Mouse (Mus musculus): ENCODE measurements around the gene Znhit6.

The Znhit6 gene

GRCm38 (mm10) chr3:145605437-145606123 lies 29.6 kb downstream of the Znhit6 start:
- DNase-seq (ENCODE audit: low spot score in 2 of 2): no peak

GRCm38 (mm10) chr3:145608320-145608719 lies 32.3 kb downstream of the Znhit6 start:
- no peak for DNase-seq (ENCODE audit: low spot score in 2 of 2)

- DNase-seq (ENCODE audit: low spot score in 2 of 2): no peak
Measured at GRCm38 (mm10) chr3:145612662-145613061, 36.7 kb downstream of the Znhit6 start.

GRCm38 (mm10) chr3:145613234-145613633 lies 37.2 kb downstream of the Znhit6 start:
- DNase-seq (ENCODE audit: low spot score in 2 of 2): no peak

GRCm38 (mm10) chr3:145614362-145615115 lies 38.5 kb downstream of the Znhit6 start:
- DNase-seq (ENCODE audit: low spot score in 2 of 2): no peak

GRCm38 (mm10) chr3:145618299-145618698 lies 42.3 kb downstream of the Znhit6 start:
- DNase-seq (ENCODE audit: low spot score in 2 of 2): no peak

GRCm38 (mm10) chr3:145619621-145620365 lies 43.8 kb downstream of the Znhit6 start:
- no peak for DNase-seq (ENCODE audit: low spot score in 2 of 2)

GRCm38 (mm10) chr3:145621209-145621608 lies 45.2 kb downstream of the Znhit6 start:
- no peak for DNase-seq (ENCODE audit: low spot score in 2 of 2)

GRCm38 (mm10) chr3:145623047-145623446 lies 47.0 kb downstream of the Znhit6 start:
- DNase-seq (ENCODE audit: low spot score in 2 of 2): no peak

GRCm38 (mm10) chr3:145624786-145625185 lies 48.8 kb downstream of the Znhit6 start:
- DNase-seq (ENCODE audit: low spot score in 2 of 2): no peak

GRCm38 (mm10) chr3:145625546-145625945 lies 49.5 kb downstream of the Znhit6 start:
- no peak for DNase-seq (ENCODE audit: low spot score in 2 of 2)

GRCm38 (mm10) chr3:145626063-145626462 lies 50.1 kb downstream of the Znhit6 start:
- DNase-seq (ENCODE audit: low spot score in 2 of 2): no peak

GRCm38 (mm10) chr3:145627830-145628229 lies 51.8 kb downstream of the Znhit6 start:
- DNase-seq (ENCODE audit: low spot score in 2 of 2): peak in 1 of 2 experiments; percentile 12

GRCm38 (mm10) chr3:145628643-145629042 lies 52.6 kb downstream of the Znhit6 start:
- no peak for DNase-seq (ENCODE audit: low spot score in 2 of 2)

GRCm38 (mm10) chr3:145632888-145633287 lies 56.9 kb downstream of the Znhit6 start:
- DNase-seq (ENCODE audit: low spot score in 2 of 2): no peak

GRCm38 (mm10) chr3:145634002-145634710 lies 58.2 kb downstream of the Znhit6 start:
- no peak for DNase-seq (ENCODE audit: low spot score in 2 of 2)

- DNase-seq (ENCODE audit: low spot score in 2 of 2): no peak
Measured at GRCm38 (mm10) chr3:145640170-145640569, 64.2 kb downstream of the Znhit6 start.

- DNase-seq (ENCODE audit: low spot score in 2 of 2): no peak
Measured at GRCm38 (mm10) chr3:145640583-145640982, 64.6 kb downstream of the Znhit6 start.

GRCm38 (mm10) chr3:145641036-145641685 lies 65.2 kb downstream of the Znhit6 start:
- no peak for DNase-seq (ENCODE audit: low spot score in 2 of 2)

- DNase-seq (ENCODE audit: low spot score in 2 of 2): no peak
Measured at GRCm38 (mm10) chr3:145641878-145642277, 65.9 kb downstream of the Znhit6 start.

GRCm38 (mm10) chr3:145642861-145643260 lies 66.9 kb downstream of the Znhit6 start:
- DNase-seq (ENCODE audit: low spot score in 2 of 2): no peak

Data from frontal cortex, postnatal 36 days (tissue).